Mouse (Mus musculus): ENCODE measurements around the gene Cit.

DNA sequence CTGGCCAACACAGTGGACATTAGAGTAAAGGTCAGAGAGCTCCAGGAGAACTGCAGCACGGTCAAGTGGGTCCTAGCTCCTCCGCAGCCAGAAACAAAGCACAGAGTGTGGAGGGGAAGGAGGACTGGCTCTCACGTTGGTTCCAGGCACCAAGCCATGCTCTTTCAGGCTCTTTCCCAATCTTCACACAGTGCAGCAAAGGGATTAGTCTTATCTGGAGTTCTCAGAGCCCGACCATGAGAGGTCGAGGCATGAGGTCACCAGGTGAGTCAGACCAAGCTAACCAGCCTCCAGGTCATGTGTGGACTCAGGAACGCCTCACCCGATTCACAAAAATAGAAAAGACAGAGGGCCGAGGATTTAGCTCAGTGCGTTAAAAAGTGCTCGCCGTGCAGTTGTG is 27.0 kb downstream of the Cit start:
- TF ChIP-seq CTCF (IDR thresholded peaks at IDR 0.05; ENCODE audit: borderline replicate concordance, insufficient read depth, low read depth, low read length) (no peak), POLR2A (IDR thresholded peaks at IDR 0.05; ENCODE audit: borderline replicate concordance, insufficient read depth, low read length) (no peak)
